Mouse (Mus musculus): Measurements from ENCODE around the gene Ccm2l. TPM values are rescaled to one million over a fixed set of nuclear protein-coding genes. Genes with fewer than 3 reads are reported as not detected.

Ccm2l gene
- polyA plus RNA-seq, 1 experiment from 2014 or later = 10.7 TPM

DNA sequence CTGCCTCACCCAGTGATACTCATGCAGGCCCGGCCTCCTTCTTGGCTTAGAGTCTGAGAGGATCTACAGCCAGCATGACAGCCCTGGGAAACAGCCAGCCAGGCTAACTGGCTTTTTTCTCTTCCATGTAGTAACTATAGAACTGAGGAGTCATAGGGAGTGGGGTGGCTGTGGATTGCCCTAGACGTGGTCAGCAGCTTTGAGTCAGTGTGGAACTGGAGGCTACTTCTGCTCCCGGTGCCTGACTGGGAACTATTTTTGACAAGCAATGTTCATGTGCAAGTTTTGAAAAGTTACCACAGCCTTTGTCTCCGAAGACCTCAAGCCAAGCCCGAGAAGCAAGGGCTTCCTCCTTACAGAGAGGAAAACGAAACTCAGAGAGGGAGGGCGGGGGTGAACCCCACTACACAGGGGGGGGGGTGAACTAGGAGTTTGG is 51.3 kb downstream of the Ccm2l start:
- peak; percentile 37 for ATAC-seq
- WGBS = 66% methylated on average over 7 of the region's 7 CpGs
- Histone ChIP-seq H3K4me2 (replicated peaks; ENCODE audit: low read depth, low read length) (no peak overlapping the region), H3K27ac (ENCODE audit: low read length) (no peak overlapping the region), H3K9me3 (ENCODE audit: low read length) (no peaks in the 10 kb centered on the region), H3K9ac (replicated peaks; ENCODE audit: low read depth) (no peak overlapping the region), H3K4me3 (ENCODE audit: low read depth, low read length) (no peak overlapping the region), H3K4me1 (ENCODE audit: insufficient read depth, low read depth, low read length) (no peaks in the 10 kb centered on the region), H3K27me3 (replicated peaks; ENCODE audit: insufficient read depth, low read length) (no peaks in the 10 kb centered on the region), H3K36me3 (ENCODE audit: insufficient read depth, low read length) (no peaks in the 10 kb centered on the region)
- no peak for TF ChIP-seq EP300 (IDR thresholded peaks at IDR 0.05)
- TF ChIP-seq CTCF (IDR thresholded peaks at IDR 0.05) = no peak
- peak; percentile 22 for DNase-seq (ENCODE audit: low spot score)

GRCm38 (mm10) chr2:153119488-153119887 is 53.7 kb downstream of the Ccm2l start:
- no peak overlapping the region for H3K4me3 ChIP-seq (ENCODE audit: low read depth, low read length)
- H3K4me2 ChIP-seq (replicated peaks; ENCODE audit: low read depth, low read length) = no peak overlapping the region
- H3K4me1 ChIP-seq (ENCODE audit: insufficient read depth, low read depth, low read length) = no peaks in the 10 kb centered on the region
- no peaks in the 10 kb centered on the region for H3K36me3 ChIP-seq (ENCODE audit: insufficient read depth, low read length)
- no peak overlapping the region for H3K9ac ChIP-seq (replicated peaks; ENCODE audit: low read depth)
- TF ChIP-seq EP300 (IDR thresholded peaks at IDR 0.05) = no peak
- H3K27ac ChIP-seq (ENCODE audit: low read length) = no peak overlapping the region
- no peaks in the 10 kb centered on the region for H3K9me3 ChIP-seq (ENCODE audit: low read length)
- no peaks in the 10 kb centered on the region for H3K27me3 ChIP-seq (replicated peaks; ENCODE audit: insufficient read depth, low read length)
- 77% methylated on average over 6 of the region's 6 CpGs for WGBS
- DNase-seq (ENCODE audit: low spot score) = no peak
- no peak for ATAC-seq

- 62% methylated on average over 8 of the region's 8 CpGs for WGBS
These were observed 54.4 kb downstream of the Ccm2l start for GRCm38 (mm10) chr2:153120126-153120525.

DNA sequence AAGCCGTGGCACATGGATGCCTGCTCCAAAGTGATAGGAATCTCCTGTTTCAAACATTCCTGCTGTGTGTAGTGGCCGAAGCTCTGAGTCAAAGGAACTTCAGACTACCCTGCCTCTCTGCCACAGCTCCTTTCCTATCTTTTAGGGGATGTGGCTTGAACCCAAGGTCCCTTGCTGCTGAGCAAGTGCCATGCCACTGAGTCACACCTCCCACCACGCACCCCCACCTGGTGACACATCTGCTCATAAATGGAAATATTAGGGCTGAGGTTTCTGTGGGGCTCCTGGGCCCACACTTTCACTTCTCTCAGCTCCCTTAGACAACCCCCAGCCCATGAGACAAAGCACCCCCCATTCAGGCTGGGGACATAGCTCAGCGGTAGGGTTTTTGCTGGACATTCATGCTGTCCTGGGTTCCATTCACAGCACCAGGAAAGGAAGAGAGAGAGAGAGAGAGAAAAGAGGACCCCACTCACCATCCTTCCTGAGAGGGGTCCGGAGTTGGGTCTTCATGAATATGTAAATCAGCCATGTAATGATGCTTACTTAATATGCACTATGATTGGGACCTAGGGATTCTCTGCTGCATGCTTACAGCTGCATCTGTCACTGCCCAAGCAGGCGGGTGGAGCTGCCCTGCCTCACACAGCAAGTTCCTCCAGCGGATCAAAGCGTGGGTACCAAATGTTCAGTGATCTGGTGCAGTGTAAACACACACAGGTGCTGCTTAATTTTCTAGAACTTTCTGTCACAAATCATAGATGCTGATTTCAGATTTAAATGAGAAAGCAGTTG is 56.3 kb downstream of the Ccm2l start:
- no peak for DNase-seq (ENCODE audit: low spot score)
- WGBS = 59% methylated on average over 8 of the region's 8 CpGs
- H3K4me3 ChIP-seq (ENCODE audit: low read depth, low read length) = no peak overlapping the region
- no peaks in the 10 kb centered on the region for H3K27me3 ChIP-seq (replicated peaks; ENCODE audit: insufficient read depth, low read length)
- TF ChIP-seq EP300 (IDR thresholded peaks at IDR 0.05) (no peak), CTCF (IDR thresholded peaks at IDR 0.05) (no peak)
- no peak overlapping the region for H3K4me2 ChIP-seq (replicated peaks; ENCODE audit: low read depth, low read length)
- H3K9me3 ChIP-seq (ENCODE audit: low read length) = no peaks in the 10 kb centered on the region
- H3K4me1 ChIP-seq (ENCODE audit: insufficient read depth, low read depth, low read length) = no peaks in the 10 kb centered on the region
- no peak overlapping the region for H3K9ac ChIP-seq (replicated peaks; ENCODE audit: low read depth)
- no peak overlapping the region for H3K27ac ChIP-seq (ENCODE audit: low read length)
- ATAC-seq = no peak
- no peaks in the 10 kb centered on the region for H3K36me3 ChIP-seq (ENCODE audit: insufficient read depth, low read length)

More at GRCm38 (mm10) chr2:153120126-153120525, 54.4 kb downstream of the Ccm2l start:
- Histone ChIP-seq H3K36me3 (ENCODE audit: insufficient read depth, low read length) (no peaks in the 10 kb centered on the region), H3K4me2 (replicated peaks; ENCODE audit: low read depth, low read length) (no peak overlapping the region), H3K9ac (replicated peaks; ENCODE audit: low read depth) (no peak overlapping the region), H3K4me3 (ENCODE audit: low read depth, low read length) (no peak overlapping the region), H3K9me3 (ENCODE audit: low read length) (no peaks in the 10 kb centered on the region), H3K27me3 (replicated peaks; ENCODE audit: insufficient read depth, low read length) (no peaks in the 10 kb centered on the region), H3K4me1 (ENCODE audit: insufficient read depth, low read depth, low read length) (no peaks in the 10 kb centered on the region), H3K27ac (ENCODE audit: low read length) (no peak overlapping the region)
- ATAC-seq (no peak), DNase-seq (ENCODE audit: low spot score) (peak; percentile 19)
- TF ChIP-seq EP300 (IDR thresholded peaks at IDR 0.05) (no peak), CTCF (IDR thresholded peaks at IDR 0.05) (no peak)

GRCm38 (mm10) chr2:153122701-153123100 is 56.9 kb downstream of the Ccm2l start:
- WGBS = 84% methylated on average over 7 of the region's 7 CpGs
- no peaks in the 10 kb centered on the region for H3K36me3 ChIP-seq (ENCODE audit: insufficient read depth, low read length)
- no peak overlapping the region for H3K27ac ChIP-seq (ENCODE audit: low read length)
- no peaks in the 10 kb centered on the region for H3K4me1 ChIP-seq (ENCODE audit: insufficient read depth, low read depth, low read length)
- TF ChIP-seq EP300 (IDR thresholded peaks at IDR 0.05) (no peak), CTCF (IDR thresholded peaks at IDR 0.05) (no peak)
- H3K4me3 ChIP-seq (ENCODE audit: low read depth, low read length) = no peak overlapping the region
- no peak for ATAC-seq
- H3K9me3 ChIP-seq (ENCODE audit: low read length) = no peaks in the 10 kb centered on the region
- H3K9ac ChIP-seq (replicated peaks; ENCODE audit: low read depth) = no peak overlapping the region
- no peak for DNase-seq (ENCODE audit: low spot score)
- no peaks in the 10 kb centered on the region for H3K27me3 ChIP-seq (replicated peaks; ENCODE audit: insufficient read depth, low read length)
- no peak overlapping the region for H3K4me2 ChIP-seq (replicated peaks; ENCODE audit: low read depth, low read length)

DNA sequence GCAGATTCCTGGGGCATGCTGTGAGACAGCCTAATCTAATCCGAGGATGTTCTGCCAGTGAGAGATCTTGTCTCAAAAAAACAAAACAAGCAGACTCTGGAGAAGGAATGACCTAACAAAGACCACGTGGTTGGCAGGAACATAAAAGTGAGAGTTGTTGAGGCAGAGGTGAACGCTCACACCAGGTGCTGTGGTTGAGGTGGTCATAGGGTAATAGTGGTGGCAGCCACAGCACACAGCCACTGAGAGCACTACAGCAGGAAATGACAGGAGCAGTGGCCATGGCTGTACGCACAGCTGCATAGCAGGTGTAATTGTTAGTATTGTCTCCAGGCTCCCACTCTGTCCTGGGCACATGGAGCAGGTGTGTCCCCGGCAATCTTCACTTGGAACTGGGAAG is 60.1 kb downstream of the Ccm2l start:
- ATAC-seq (no peak), DNase-seq (ENCODE audit: low spot score) (no peak)
- Histone ChIP-seq H3K27me3 (replicated peaks; ENCODE audit: insufficient read depth, low read length) (no peaks in the 10 kb centered on the region), H3K9ac (replicated peaks; ENCODE audit: low read depth) (no peak overlapping the region), H3K4me1 (ENCODE audit: insufficient read depth, low read depth, low read length) (no peaks in the 10 kb centered on the region), H3K4me3 (ENCODE audit: low read depth, low read length) (no peak overlapping the region), H3K27ac (ENCODE audit: low read length) (no peak overlapping the region), H3K9me3 (ENCODE audit: low read length) (no peaks in the 10 kb centered on the region), H3K36me3 (ENCODE audit: insufficient read depth, low read length) (no peaks in the 10 kb centered on the region), H3K4me2 (replicated peaks; ENCODE audit: low read depth, low read length) (no peak overlapping the region)
- 39% methylated on average over 5 of the region's 5 CpGs for WGBS
- TF ChIP-seq CTCF (IDR thresholded peaks at IDR 0.05) (no peak), EP300 (IDR thresholded peaks at IDR 0.05) (no peak)

Data from lung, postnatal 0 days (tissue).